Mouse (Mus musculus): Measurements from ENCODE around the gene Atg7. TPM values are rescaled to one million over a fixed set of nuclear protein-coding genes. Genes with fewer than 3 reads are reported as not detected.
"Not testable (repeated sequence)": the region's sequence is repeated elsewhere in the genome, so short reads cannot be mapped to it uniquely, and the experiment has no call there.

The Atg7 gene
- polyA plus RNA-seq, 1 experiment from 2014 or later: 21.1 TPM

DNA sequence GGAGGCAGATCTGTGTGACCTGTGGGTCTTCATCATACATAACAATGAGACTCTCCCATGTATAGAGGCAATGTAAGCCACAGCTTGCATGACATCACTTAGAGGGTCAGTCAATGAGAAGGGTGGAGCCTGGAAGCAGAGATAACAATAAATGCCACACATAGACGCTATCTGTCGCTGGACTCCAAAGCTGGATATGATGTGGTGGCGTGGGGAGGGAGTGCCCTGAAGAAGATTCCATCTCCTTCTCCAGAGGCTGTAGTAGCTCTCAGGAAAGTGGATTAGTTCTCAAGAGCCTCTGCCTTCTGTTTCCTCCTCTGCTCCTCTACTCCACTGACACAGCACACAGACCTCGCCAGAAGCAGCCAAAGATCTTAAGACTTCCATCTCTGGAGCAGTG lies 237.9 kb downstream of the Atg7 start:
- 78% methylated on average over 4 of the region's 4 CpGs for WGBS
- Histone ChIP-seq H3K4me2 (no peak overlapping the region), H3K27me3 (no peaks in the 10 kb centered on the region), H3K9ac (no peak overlapping the region), H3K4me1 (replicated peaks) (peaks cover 98% of the 10 kb centered on the region), H3K9me3 (no peaks in the 10 kb centered on the region), H3K4me3 (no peak overlapping the region), H3K36me3 (peaks cover 3% of the 10 kb centered on the region; the same call in 1 of the 2 replicates), H3K27ac (replicated peaks) (peak overlapping the region; percentile 95; the same call in 1 of the 2 replicates)
- no peak for ATAC-seq (ENCODE audit: low read depth)

DNA sequence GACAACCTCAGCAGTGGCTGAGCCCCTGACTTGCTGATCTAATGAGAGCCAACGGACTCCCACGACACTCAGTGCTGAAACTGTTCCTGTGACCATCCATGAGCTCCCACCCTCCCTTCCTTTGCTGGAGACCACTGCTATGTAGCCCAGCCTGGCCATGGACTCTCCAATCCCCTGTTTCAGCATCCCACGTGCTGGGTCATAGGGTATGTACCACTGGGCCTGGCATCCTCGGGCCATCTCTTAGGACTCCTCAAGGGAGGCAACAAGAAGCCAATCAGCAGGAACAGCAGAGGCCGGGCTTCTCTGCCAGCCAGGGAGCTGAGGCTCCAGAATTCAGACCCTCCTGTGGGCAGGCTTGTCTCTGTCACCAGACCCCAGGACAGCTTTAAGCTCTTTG lies 239.3 kb downstream of the Atg7 start:
- 46% methylated on average over 5 of the region's 5 CpGs for WGBS
- Histone ChIP-seq H3K27ac (replicated peaks) (peak overlapping the region; percentile 95), H3K4me1 (replicated peaks) (peaks cover 98% of the 10 kb centered on the region), H3K4me3 (no peak overlapping the region), H3K9ac (peak overlapping the region; percentile 52), H3K4me2 (peak overlapping the region; percentile 19), H3K36me3 (peaks cover 7% of the 10 kb centered on the region; the same call in 1 of the 2 replicates), H3K27me3 (no peaks in the 10 kb centered on the region), H3K9me3 (no peaks in the 10 kb centered on the region)
- 0 out of 2 replicates have a peak, but pooled peaks have one; percentile 19 for ATAC-seq (ENCODE audit: low read depth)

GRCm38 (mm10) chr6:114882675-114883074 lies 239.8 kb downstream of the Atg7 start:
- Histone ChIP-seq H3K4me3 (no peak overlapping the region), H3K9ac (peak overlapping the region; percentile 52), H3K9me3 (no peaks in the 10 kb centered on the region), H3K27ac (replicated peaks) (peak overlapping the region; percentile 95), H3K4me1 (replicated peaks) (peaks cover 98% of the 10 kb centered on the region), H3K36me3 (peaks cover 7% of the 10 kb centered on the region; the same call in 1 of the 2 replicates), H3K27me3 (no peaks in the 10 kb centered on the region), H3K4me2 (peak overlapping the region; percentile 19)
- ATAC-seq (ENCODE audit: low read depth): peak; percentile 54
- 15% methylated on average over 7 of the region's 7 CpGs for WGBS

DNA sequence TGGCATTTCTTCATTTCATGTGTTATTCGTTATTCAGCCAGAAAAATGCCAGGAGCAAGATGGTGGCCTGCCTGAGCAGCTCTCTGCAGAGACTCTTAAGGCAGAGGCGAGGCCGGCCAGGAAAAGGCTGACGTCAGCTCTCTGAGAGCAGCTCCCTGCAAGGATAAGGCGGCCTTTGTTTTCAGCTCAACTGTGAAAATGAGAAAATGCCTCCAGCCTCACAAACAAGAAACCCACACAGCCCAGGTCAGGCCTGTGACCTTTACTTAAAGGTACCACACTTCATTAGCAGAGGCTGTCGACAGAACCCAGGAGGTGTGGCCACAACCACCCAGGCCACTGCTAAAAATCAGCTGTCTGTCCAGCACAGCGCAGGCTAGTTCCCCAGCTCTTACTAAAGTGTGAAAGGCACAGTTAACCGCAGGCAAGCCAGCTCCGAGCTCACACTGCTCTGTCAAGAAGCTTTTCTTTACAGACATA lies 240.4 kb downstream of the Atg7 start:
- Histone ChIP-seq H3K9ac (peak overlapping the region; percentile 52), H3K4me3 (no peak overlapping the region), H3K4me2 (peak overlapping the region; percentile 19), H3K27ac (replicated peaks) (peak overlapping the region; percentile 95), H3K36me3 (peaks cover 7% of the 10 kb centered on the region; the same call in 1 of the 2 replicates), H3K9me3 (no peaks in the 10 kb centered on the region), H3K27me3 (no peaks in the 10 kb centered on the region), H3K4me1 (replicated peaks) (peaks cover 98% of the 10 kb centered on the region)
- 2% methylated on average over 9 of the region's 9 CpGs for WGBS
- peak; percentile 92 for ATAC-seq (ENCODE audit: low read depth)

DNA sequence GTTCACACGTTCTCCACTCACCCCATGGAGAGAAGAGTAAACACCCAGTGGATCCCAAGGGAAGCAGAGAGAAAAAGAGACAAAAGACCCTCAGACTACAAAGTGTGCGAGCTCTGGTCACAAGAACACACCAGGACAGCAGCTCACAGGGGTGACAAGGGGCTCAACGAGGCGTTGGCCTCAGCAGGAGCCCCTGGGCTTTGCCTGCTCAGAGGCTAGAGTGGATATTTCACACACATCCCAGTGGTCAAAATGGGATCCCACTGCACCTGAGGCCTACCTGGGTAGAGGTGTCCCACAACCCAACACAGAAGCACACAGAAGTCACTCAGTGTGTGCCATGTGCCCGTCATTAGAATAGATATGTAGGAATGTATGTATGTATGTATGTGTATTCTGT lies 242.2 kb downstream of the Atg7 start:
- Histone ChIP-seq H3K27me3 (no peaks in the 10 kb centered on the region), H3K4me1 (replicated peaks) (peaks cover 95% of the 10 kb centered on the region), H3K4me2 (no peak overlapping the region), H3K9ac (no peak overlapping the region), H3K36me3 (peaks cover 7% of the 10 kb centered on the region; the same call in 1 of the 2 replicates), H3K9me3 (no peaks in the 10 kb centered on the region), H3K4me3 (no peak overlapping the region), H3K27ac (replicated peaks) (peak overlapping the region; percentile 95; the same call in 1 of the 2 replicates)
- ATAC-seq (ENCODE audit: low read depth): no peak
- 81% methylated on average over 5 of the region's 5 CpGs for WGBS

- H3K4me2 ChIP-seq: no peak overlapping the region
- H3K4me3 ChIP-seq: no peak overlapping the region
- no peaks in the 10 kb centered on the region for H3K9me3 ChIP-seq
- no peak overlapping the region; the same call in 1 of the 2 replicates for H3K27ac ChIP-seq (replicated peaks)
- WGBS: 93% methylated on average over 6 of the region's 6 CpGs
- H3K27me3 ChIP-seq: no peaks in the 10 kb centered on the region
- peaks cover 7% of the 10 kb centered on the region; the same call in 1 of the 2 replicates for H3K36me3 ChIP-seq
- H3K4me1 ChIP-seq (replicated peaks): peaks cover 95% of the 10 kb centered on the region
- no peak for ATAC-seq (ENCODE audit: low read depth)
- H3K9ac ChIP-seq: no peak overlapping the region
Measured at GRCm38 (mm10) chr6:114886012-114886411, 243.1 kb downstream of the Atg7 start.

GRCm38 (mm10) chr6:114886504-114887361 lies 243.8 kb downstream of the Atg7 start:
- Histone ChIP-seq H3K36me3 (peaks cover 7% of the 10 kb centered on the region; the same call in 1 of the 2 replicates), H3K27me3 (no peaks in the 10 kb centered on the region), H3K4me1 (replicated peaks) (peaks cover 95% of the 10 kb centered on the region), H3K9ac (no peak overlapping the region), H3K4me2 (no peak overlapping the region), H3K9me3 (no peaks in the 10 kb centered on the region), H3K4me3 (no peak overlapping the region), H3K27ac (replicated peaks) (no peak overlapping the region; the same call in 1 of the 2 replicates)
- ATAC-seq (ENCODE audit: low read depth): no peak
- WGBS: 60% methylated on average over 11 of the region's 11 CpGs

GRCm38 (mm10) chr6:114888922-114889321 lies 246.0 kb downstream of the Atg7 start:
- H3K9ac ChIP-seq: no peak overlapping the region
- no peaks in the 10 kb centered on the region for H3K9me3 ChIP-seq
- H3K4me1 ChIP-seq (replicated peaks): peaks cover 95% of the 10 kb centered on the region
- H3K27me3 ChIP-seq: no peaks in the 10 kb centered on the region
- H3K36me3 ChIP-seq: peaks cover 7% of the 10 kb centered on the region; the same call in 1 of the 2 replicates
- ATAC-seq (ENCODE audit: low read depth): peak; percentile 55
- WGBS: 7% methylated on average over 13 of the region's 13 CpGs
- H3K4me3 ChIP-seq: no peak overlapping the region
- peak overlapping the region; percentile 70 for H3K27ac ChIP-seq (replicated peaks)
- 0 out of 2 replicates have a peak overlapping the region, but pooled peaks have one; percentile 7 for H3K4me2 ChIP-seq

DNA sequence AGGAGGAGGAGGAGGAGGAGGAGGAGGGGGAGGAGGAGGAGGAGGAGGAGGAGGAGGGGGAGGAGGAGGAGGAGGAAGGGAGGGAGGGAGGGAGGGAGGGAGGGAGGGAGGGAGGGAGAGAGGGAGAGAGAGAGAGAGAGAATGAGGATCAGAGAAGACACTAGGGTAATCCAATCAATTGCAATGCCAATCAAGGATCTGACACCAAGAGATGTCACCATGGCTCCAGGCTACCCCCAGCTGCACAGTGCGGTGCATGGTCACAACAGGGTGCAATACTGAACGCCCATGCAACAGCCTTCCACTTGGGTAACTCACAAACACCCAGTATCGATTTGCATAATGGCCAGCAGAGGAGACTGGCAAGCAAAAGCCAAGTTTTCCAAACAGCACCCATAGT lies 247.1 kb downstream of the Atg7 start:
- WGBS: 51% methylated on average over 3 of the region's 3 CpGs
- H3K9me3 ChIP-seq; H3K27me3 ChIP-seq; ATAC-seq (ENCODE audit: low read depth); H3K36me3 ChIP-seq; H3K9ac ChIP-seq; H3K4me3 ChIP-seq: not testable (repeated sequence)
- peak overlapping the region; percentile 64; the same call in 1 of the 2 replicates for H3K27ac ChIP-seq (replicated peaks)
- peaks cover 93% of the 10 kb centered on the region for H3K4me1 ChIP-seq (replicated peaks)
- 0 out of 2 replicates have a peak overlapping the region, but pooled peaks have one; percentile 20 for H3K4me2 ChIP-seq

- H3K36me3 ChIP-seq: peaks cover 7% of the 10 kb centered on the region; the same call in 1 of the 2 replicates
- WGBS: 42% methylated on average over 19 of the region's 19 CpGs
- peak overlapping the region; percentile 17; the same call in 1 of the 2 replicates for H3K9ac ChIP-seq
- H3K9me3 ChIP-seq: no peaks in the 10 kb centered on the region
- H3K4me2 ChIP-seq: peak overlapping the region; percentile 20; the same call in 1 of the 2 replicates
- no peak overlapping the region for H3K4me3 ChIP-seq
- no peak; the same call in 1 of the 2 replicates for ATAC-seq (ENCODE audit: low read depth)
- peaks cover 89% of the 10 kb centered on the region for H3K4me1 ChIP-seq (replicated peaks)
- H3K27ac ChIP-seq (replicated peaks): peak overlapping the region; percentile 64; the same call in 1 of the 2 replicates
- no peaks in the 10 kb centered on the region for H3K27me3 ChIP-seq
Measured at GRCm38 (mm10) chr6:114890411-114891115, 247.7 kb downstream of the Atg7 start.

DNA sequence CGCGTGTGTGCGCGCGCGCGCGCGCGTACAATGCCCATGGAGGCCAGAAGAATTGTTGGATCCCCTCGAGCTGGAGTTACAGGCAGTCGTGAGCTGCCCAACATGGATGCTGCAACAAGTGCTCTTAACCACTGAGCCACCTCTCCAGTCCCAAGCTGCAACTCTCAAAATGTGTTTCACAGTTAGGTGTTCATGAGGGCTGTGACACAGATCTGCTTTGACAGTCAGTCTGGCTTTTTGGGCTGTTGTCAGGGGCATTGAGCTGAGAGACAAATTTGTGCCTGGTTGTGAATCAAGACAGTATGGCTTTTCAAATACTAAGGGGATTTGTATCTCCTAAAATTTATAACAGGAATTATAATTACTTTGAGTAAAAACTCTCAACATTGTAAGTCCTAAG lies 248.4 kb downstream of the Atg7 start:
- Histone ChIP-seq H3K4me2 (0 out of 2 replicates have a peak overlapping the region, but pooled peaks have one; percentile 9), H3K27ac (replicated peaks) (peak overlapping the region; percentile 50)

More for the DNA sequence above, 248.4 kb downstream of the Atg7 start:
- WGBS: 89% methylated on average over 12 of the region's 12 CpGs
- H3K27me3 ChIP-seq: no peaks in the 10 kb centered on the region
- ATAC-seq (ENCODE audit: low read depth): no peak
- no peaks in the 10 kb centered on the region for H3K9me3 ChIP-seq
- no peak overlapping the region for H3K9ac ChIP-seq
- H3K4me1 ChIP-seq (replicated peaks): peaks cover 82% of the 10 kb centered on the region
- H3K36me3 ChIP-seq: no peaks in the 10 kb centered on the region
- H3K4me3 ChIP-seq: no peak overlapping the region

Data from neural tube, embryonic 13.5 days (tissue).